Mouse (Mus musculus): ENCODE measurements around the gene Tufm.

Gene Tufm

GRCm38 (mm10) chr7:126487052-126487483 lies at the start of gene Tufm:
Gene Tufm, plus strand, starts transcription at chr7:126487361.
- peak; percentile 96 for DNase-seq

GRCm38 (mm10) chr7:126440134-126440533 lies 47.0 kb upstream of the Tufm start:
- no peak for DNase-seq

- DNase-seq: no peak
These were observed 43.2 kb upstream of the Tufm start for GRCm38 (mm10) chr7:126443997-126444396.

- no peak for DNase-seq
These were observed 42.6 kb upstream of the Tufm start for GRCm38 (mm10) chr7:126444536-126444935.

GRCm38 (mm10) chr7:126445104-126445815 lies 41.9 kb upstream of the Tufm start:
- DNase-seq: no peak

- no peak for DNase-seq
These were observed 40.9 kb upstream of the Tufm start for GRCm38 (mm10) chr7:126446217-126446616.

- DNase-seq: no peak
These were observed 38.7 kb upstream of the Tufm start for GRCm38 (mm10) chr7:126448481-126448880.

GRCm38 (mm10) chr7:126449991-126450390 lies 37.2 kb upstream of the Tufm start:
- no peak for DNase-seq

- DNase-seq: no peak
These were observed 36.5 kb upstream of the Tufm start for GRCm38 (mm10) chr7:126450641-126451040.

GRCm38 (mm10) chr7:126452244-126452643 lies 34.9 kb upstream of the Tufm start:
- DNase-seq: no peak

- no peak for DNase-seq
These were observed 33.3 kb upstream of the Tufm start for GRCm38 (mm10) chr7:126453861-126454260.

- DNase-seq: no peak
These were observed 31.9 kb upstream of the Tufm start for GRCm38 (mm10) chr7:126455242-126455641.

- no peak for DNase-seq
These were observed 30.5 kb upstream of the Tufm start for GRCm38 (mm10) chr7:126456382-126457266.

- no peak for DNase-seq
These were observed 28.9 kb upstream of the Tufm start for GRCm38 (mm10) chr7:126458225-126458624.

- DNase-seq: no peak
These were observed 28.1 kb upstream of the Tufm start for GRCm38 (mm10) chr7:126458844-126459618.

GRCm38 (mm10) chr7:126460623-126461399 lies 26.4 kb upstream of the Tufm start:
- no peak for DNase-seq

GRCm38 (mm10) chr7:126461626-126462025 lies 25.5 kb upstream of the Tufm start:
- no peak for DNase-seq

- DNase-seq: no peak
These were observed 24.2 kb upstream of the Tufm start, which contains the start of gene Atp2a1 for GRCm38 (mm10) chr7:126463004-126463403. Gene Atp2a1, minus strand, starts transcription at chr7:126463108.

GRCm38 (mm10) chr7:126463547-126463946 lies 23.6 kb upstream of the Tufm start:
- no peak for DNase-seq

GRCm38 (mm10) chr7:126464121-126464520 lies 23.0 kb upstream of the Tufm start:
- DNase-seq: no peak

GRCm38 (mm10) chr7:126464836-126465235 lies 22.3 kb upstream of the Tufm start:
- DNase-seq: no peak
